Mouse (Mus musculus): Measurements from ENCODE around the gene Trpm2. TPM values are rescaled to one million over a fixed set of nuclear protein-coding genes. Genes with fewer than 3 reads are reported as not detected.
"Not testable (repeated sequence)": the region's sequence is repeated elsewhere in the genome, so short reads cannot be mapped to it uniquely, and the experiment has no call there.

The Trpm2 gene
- polyA plus RNA-seq, 1 experiment = 53.7 TPM

DNA sequence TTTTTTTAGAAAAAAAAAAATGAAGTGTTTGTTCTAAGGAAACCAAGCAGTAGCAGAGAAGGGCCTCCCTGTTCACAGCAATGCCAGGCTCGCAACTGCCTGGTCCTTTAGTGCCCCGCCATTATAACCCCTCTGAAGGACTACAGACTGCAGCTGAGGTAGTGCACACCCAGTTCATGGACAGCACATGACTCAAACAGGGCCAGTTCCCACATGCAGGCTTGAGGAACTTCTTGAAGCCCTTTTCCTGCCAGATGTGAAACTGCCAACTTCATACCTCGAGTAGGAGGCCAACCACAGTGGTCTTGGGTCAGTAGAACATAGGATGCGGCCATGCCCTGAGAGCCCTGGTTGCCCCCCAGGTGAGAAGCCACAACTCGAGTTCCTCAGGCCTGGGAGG lies 4.0 kb upstream of the Trpm2 start:
- Histone ChIP-seq H3K27ac (ENCODE audit: control insufficient read depth, insufficient read depth, low read depth, low read length, poor library complexity) (no peak overlapping the region), H3K4me3 (replicated peaks; ENCODE audit: control insufficient read depth, low read depth, low read length) (no peak overlapping the region), H3K4me1 (ENCODE audit: control insufficient read depth, insufficient read depth, low read length) (peaks cover 7% of the 10 kb centered on the region)
- 22% methylated on average over 5 of the region's 5 CpGs for WGBS
- TF ChIP-seq POLR2A (IDR thresholded peaks at IDR 0.05; ENCODE audit: borderline replicate concordance, control insufficient read depth, low read depth, low read length) (no peak), CTCF (IDR thresholded peaks at IDR 0.05; ENCODE audit: control insufficient read depth, insufficient read depth, low read length) (no peak)

GRCm38 (mm10) chr10:77971709-77972553 lies 1.6 kb upstream of the Trpm2 start:
- H3K4me3 ChIP-seq (replicated peaks; ENCODE audit: control insufficient read depth, low read depth, low read length) = no peak overlapping the region
- TF ChIP-seq CTCF (IDR thresholded peaks at IDR 0.05; ENCODE audit: control insufficient read depth, insufficient read depth, low read length) (peak; percentile 50; the same call in 1 of the 2 replicates), POLR2A (IDR thresholded peaks at IDR 0.05; ENCODE audit: borderline replicate concordance, control insufficient read depth, low read depth, low read length) (no peak)
- 38% methylated on average over 17 of the region's 17 CpGs for WGBS
- peaks cover 6% of the 10 kb centered on the region for H3K4me1 ChIP-seq (ENCODE audit: control insufficient read depth, insufficient read depth, low read length)
- peak overlapping the region; percentile 42; the same call in 1 of the 2 replicates for H3K27ac ChIP-seq (ENCODE audit: control insufficient read depth, insufficient read depth, low read depth, low read length, poor library complexity)

DNA sequence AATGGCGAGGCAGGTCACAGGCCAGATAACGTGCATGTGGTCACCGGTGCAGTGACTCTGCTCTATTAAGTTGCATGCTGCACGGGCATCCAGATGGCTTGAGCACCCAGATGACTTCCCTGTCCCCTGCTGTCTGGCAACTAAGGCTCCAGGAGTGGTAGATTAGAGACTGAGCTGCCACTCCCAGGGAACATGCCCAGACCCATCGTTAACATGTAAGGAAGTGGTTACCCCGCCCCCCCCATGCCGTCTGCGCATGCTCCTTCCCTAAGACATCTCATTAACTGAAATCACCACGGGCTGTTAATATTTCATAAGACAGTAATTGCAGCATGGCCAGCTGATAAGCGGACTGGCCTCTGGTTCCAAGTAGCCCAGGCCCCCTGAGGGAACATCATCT lies 828 bp upstream of the Trpm2 start:
- Histone ChIP-seq H3K27ac (ENCODE audit: control insufficient read depth, insufficient read depth, low read depth, low read length, poor library complexity) (peak overlapping the region; percentile 42), H3K4me3 (replicated peaks; ENCODE audit: control insufficient read depth, low read depth, low read length) (no peak overlapping the region), H3K4me1 (ENCODE audit: control insufficient read depth, insufficient read depth, low read length) (peaks cover 6% of the 10 kb centered on the region)
- WGBS = 6% methylated on average over 10 of the region's 10 CpGs
- no peak for TF ChIP-seq CTCF (IDR thresholded peaks at IDR 0.05; ENCODE audit: control insufficient read depth, insufficient read depth, low read length)
- TF ChIP-seq POLR2A (IDR thresholded peaks at IDR 0.05; ENCODE audit: borderline replicate concordance, control insufficient read depth, low read depth, low read length) = no peak

DNA sequence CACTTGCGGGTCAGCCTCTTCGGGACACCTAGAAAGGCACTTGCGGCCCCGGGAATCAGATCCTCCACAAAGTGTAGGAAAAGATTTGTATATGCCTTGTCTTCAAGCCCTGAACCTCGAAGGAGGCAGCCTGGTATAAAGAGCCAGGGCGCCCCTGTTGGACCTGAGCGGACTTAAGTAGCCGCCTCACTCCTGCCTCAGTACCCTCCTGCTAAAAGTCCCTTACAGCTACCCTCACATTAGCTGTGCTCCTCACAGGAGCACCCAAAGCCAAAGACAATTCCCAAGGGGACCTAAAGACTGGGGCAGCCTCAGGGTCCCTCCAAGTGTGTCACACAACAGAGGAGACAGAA lies 414 bp downstream of the Trpm2 start:
- TF ChIP-seq POLR2A (IDR thresholded peaks at IDR 0.05; ENCODE audit: borderline replicate concordance, control insufficient read depth, low read depth, low read length) = no peak
- TF ChIP-seq CTCF (IDR thresholded peaks at IDR 0.05; ENCODE audit: control insufficient read depth, insufficient read depth, low read length) = no peak
- H3K4me1 ChIP-seq (ENCODE audit: control insufficient read depth, insufficient read depth, low read length) = peaks cover 6% of the 10 kb centered on the region
- H3K27ac ChIP-seq (ENCODE audit: control insufficient read depth, insufficient read depth, low read depth, low read length, poor library complexity) = peak overlapping the region; percentile 84
- peak overlapping the region; percentile 67 for H3K4me3 ChIP-seq (replicated peaks; ENCODE audit: control insufficient read depth, low read depth, low read length)
- WGBS = 7% methylated on average over 8 of the region's 8 CpGs

GRCm38 (mm10) chr10:77969274-77969972 lies 940 bp downstream of the Trpm2 start:
- Histone ChIP-seq H3K27ac (ENCODE audit: control insufficient read depth, insufficient read depth, low read depth, low read length, poor library complexity) (peak overlapping the region; percentile 84), H3K4me3 (replicated peaks; ENCODE audit: control insufficient read depth, low read depth, low read length) (peak overlapping the region; percentile 67), H3K4me1 (ENCODE audit: control insufficient read depth, insufficient read depth, low read length) (peaks cover 8% of the 10 kb centered on the region)
- TF ChIP-seq POLR2A (IDR thresholded peaks at IDR 0.05; ENCODE audit: borderline replicate concordance, control insufficient read depth, low read depth, low read length) = peak; percentile 46; the same call in 1 of the 2 replicates
- TF ChIP-seq CTCF (IDR thresholded peaks at IDR 0.05; ENCODE audit: control insufficient read depth, insufficient read depth, low read length) = no peak
- 10% methylated on average over 26 of the region's 26 CpGs for WGBS

DNA sequence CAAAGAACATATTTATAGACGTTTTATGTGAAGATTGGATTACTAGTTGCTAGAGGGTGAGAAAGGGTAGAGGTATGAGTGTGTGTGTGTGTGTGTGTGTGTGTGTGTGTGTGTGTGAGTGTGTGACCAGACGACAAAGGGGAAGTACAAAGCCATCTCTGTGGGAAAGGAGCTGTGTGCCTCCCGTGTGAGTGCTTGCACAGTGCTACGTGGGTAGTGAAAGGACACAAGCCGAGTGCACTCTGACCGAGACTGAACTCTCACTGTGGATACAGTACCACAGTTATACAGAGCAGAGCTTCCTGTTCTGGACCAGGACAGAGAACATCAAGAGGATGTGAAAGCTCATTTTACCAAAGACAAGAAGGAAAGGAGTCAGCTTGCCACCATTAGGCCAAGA lies 6.4 kb downstream of the Trpm2 start:
- TF ChIP-seq POLR2A (IDR thresholded peaks at IDR 0.05; ENCODE audit: borderline replicate concordance, control insufficient read depth, low read depth, low read length) = no peak
- no peak for TF ChIP-seq CTCF (IDR thresholded peaks at IDR 0.05; ENCODE audit: control insufficient read depth, insufficient read depth, low read length)
- Histone ChIP-seq H3K4me3 (replicated peaks; ENCODE audit: control insufficient read depth, low read depth, low read length) (no peak overlapping the region), H3K27ac (ENCODE audit: control insufficient read depth, insufficient read depth, low read depth, low read length, poor library complexity) (peak overlapping the region; percentile 55; the same call in 1 of the 2 replicates), H3K4me1 (ENCODE audit: control insufficient read depth, insufficient read depth, low read length) (peaks cover 7% of the 10 kb centered on the region; the same call in 1 of the 2 replicates)
- WGBS = 8% methylated on average over 6 of the region's 6 CpGs

- Histone ChIP-seq H3K27ac (ENCODE audit: control insufficient read depth, insufficient read depth, low read depth, low read length, poor library complexity) (peak overlapping the region; percentile 83), H3K4me3 (replicated peaks; ENCODE audit: control insufficient read depth, low read depth, low read length) (peak overlapping the region; percentile 18), H3K4me1 (ENCODE audit: control insufficient read depth, insufficient read depth, low read length) (peaks cover 7% of the 10 kb centered on the region; the same call in 1 of the 2 replicates)
- 1% methylated on average over 2 of the region's 2 CpGs for WGBS
- TF ChIP-seq CTCF (IDR thresholded peaks at IDR 0.05; ENCODE audit: control insufficient read depth, insufficient read depth, low read length) (no peak), POLR2A (IDR thresholded peaks at IDR 0.05; ENCODE audit: borderline replicate concordance, control insufficient read depth, low read depth, low read length) (no peak)
These were observed 7.6 kb downstream of the Trpm2 start for GRCm38 (mm10) chr10:77962725-77963124.

- WGBS = 90% methylated on average over 8 of the region's 12 CpGs
- H3K27ac ChIP-seq (ENCODE audit: control insufficient read depth, insufficient read depth, low read depth, low read length, poor library complexity); H3K4me3 ChIP-seq (replicated peaks; ENCODE audit: control insufficient read depth, low read depth, low read length); H3K4me1 ChIP-seq (ENCODE audit: control insufficient read depth, insufficient read depth, low read length): not testable (repeated sequence)
These were observed 19.9 kb downstream of the Trpm2 start for GRCm38 (mm10) chr10:77950468-77950867.
